Mouse (Mus musculus): ENCODE measurements at regions not wholly inside any gene's neighbourhood (a gene's known extent, or its start where the extent isn't known, plus 50 kb on each side); places are given as distances from the start of the nearest gene placed in this dataset.

GRCm38 (mm10) chr4:34484273-34484672 lies 66.5 kb upstream of the Akirin2 start:
- no peak for DNase-seq
- intact Hi-C loops (cut with DNase I), result no loop called here

DNA sequence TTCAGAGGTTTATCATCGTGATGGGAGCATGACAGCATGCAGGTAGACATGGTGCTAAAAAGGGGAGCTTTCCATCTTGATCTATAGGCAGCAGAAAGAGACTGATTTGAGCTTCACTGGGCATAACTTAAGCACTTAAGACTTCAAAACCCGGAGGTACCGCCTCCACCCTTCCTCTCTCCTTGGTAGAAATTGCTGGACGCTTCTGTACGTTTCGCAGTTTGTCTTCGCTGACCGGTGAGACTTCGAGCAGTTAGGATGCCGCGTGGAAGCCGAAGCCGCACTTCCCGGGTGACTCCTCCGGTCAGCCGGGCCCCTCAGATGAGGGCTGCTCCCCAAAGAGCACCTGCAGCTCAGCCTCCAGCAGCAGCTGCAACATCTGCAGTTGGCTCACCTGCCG lies 65.2 kb upstream of the Akirin2 start:
- DNase-seq, result no peak
- intact Hi-C loops (cut with DNase I), result no loop called here

DNA sequence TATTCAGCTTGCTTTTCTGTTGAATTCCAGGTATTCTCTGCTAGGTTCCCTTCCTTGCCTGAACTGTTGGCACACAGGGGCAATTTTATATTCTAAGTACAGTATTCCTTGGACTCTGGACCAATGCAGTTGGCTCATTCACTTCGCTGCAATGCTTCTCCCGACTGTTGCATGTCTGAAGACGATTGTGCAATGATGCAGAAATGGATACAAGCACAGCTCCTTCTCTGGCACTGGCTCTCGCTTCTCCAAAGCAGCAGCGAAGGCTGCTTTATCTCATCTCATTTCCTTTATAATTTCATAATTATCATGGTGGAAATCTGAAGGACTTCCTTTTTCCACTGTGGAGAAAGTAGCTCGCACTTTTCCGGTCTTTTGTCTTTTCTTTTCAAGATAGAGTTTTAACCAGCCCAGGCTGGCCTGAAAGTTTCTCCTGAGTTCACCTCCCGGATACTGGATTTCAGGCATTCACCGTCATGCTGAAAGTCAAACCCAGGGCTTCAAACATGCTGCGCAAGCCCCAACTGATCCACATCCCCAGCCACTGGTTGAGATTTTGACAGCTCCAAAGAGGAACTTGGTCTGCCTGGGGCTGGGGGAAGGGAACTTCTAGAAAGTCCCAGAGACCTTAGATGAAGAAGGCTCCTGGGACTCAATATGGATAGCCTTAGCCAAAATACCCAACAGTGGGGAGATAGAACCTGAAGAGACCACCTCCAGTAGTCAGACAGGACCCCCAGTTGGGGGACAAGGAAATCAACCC lies 55.6 kb upstream of the Akirin2 start:
- DNase-seq, result peak in 1 of 2 experiments; percentile 10
- intact Hi-C loops (cut with DNase I), result no loop called here

- no peak for DNase-seq
- intact Hi-C loops (cut with DNase I), result no loop called here
Observed at GRCm38 (mm10) chr4:34498325-34498724, 52.4 kb upstream of the Akirin2 start.

DNA sequence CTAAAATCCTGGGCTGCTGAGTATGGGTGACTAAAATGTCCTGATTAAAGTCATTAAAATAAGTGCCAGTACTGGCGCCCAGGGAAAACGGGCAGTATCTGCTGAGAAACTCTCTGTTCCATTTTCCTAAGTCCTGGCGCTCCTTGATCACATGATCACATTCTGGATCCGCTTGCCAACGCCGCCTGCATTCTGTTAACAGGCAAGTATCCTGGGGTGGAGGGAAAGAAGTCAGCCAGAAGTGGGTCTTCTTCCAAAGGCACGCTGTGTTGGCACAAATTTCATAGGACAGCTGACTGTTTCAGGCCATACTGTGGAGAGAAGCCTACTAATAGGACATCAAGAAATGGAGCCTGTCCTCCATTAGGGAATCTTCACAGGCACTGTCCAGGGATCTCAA lies 52.0 kb upstream of the Akirin2 start:
- intact Hi-C loops (cut with DNase I), result no loop called here
- DNase-seq, result no peak

DNA sequence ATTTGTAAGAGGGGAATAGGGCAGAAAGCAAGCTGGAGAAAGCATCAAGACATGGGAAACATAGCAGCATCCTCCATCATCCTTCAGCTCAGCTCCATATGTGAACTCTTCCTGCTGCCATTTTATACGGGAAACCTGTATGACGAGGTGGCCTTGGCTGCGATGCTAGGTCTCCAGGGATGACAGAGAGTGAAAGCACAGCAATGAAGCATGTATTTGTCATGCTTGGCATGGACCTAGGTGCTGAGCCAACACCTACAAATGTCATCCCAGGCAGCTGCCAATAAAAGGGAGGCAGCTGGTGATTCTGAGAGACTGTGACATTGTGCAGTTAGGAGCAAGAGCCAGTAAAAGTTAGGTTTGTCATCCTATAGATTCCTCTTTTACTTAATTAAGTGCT lies 51.0 kb upstream of the Akirin2 start:
- intact Hi-C loops (cut with DNase I), result no loop called here
- DNase-seq, result no peak
